Mouse (Mus musculus) kidney, adult 2 months (tissue): ENCODE measurements around the gene Mlana. TPM values are rescaled to one million over a fixed set of nuclear protein-coding genes. Genes with fewer than 3 reads are reported as not detected.

ENCODE experiments used
- DNase-seq: peaks from one replicate; pipeline ENCODE4 v3.0.0; 2021
- H3K27ac ChIP-seq: fragments of 200-500 bp; 2 replicates; pipeline ENCODE4 v1.5.1; 2012; ENCODE audit warnings: low read depth, low read length, control low read depth, inconsistent platforms; ENCODE audit not compliant: insufficient read depth
- H3K27me3 ChIP-seq: fragments of 200-500 bp; replicated peaks from 2 replicates; pipeline ENCODE4 v1.6.1; 2012; ENCODE audit warnings: mild to moderate bottlenecking, moderate library complexity, low read length, inconsistent platforms; ENCODE audit not compliant: control insufficient read depth, insufficient read depth
- H3K36me3 ChIP-seq: fragments of 200-500 bp; 2 replicates; pipeline ENCODE4 v1.6.1; 2012; ENCODE audit warnings: mild to moderate bottlenecking, moderate library complexity, low read length, inconsistent platforms; ENCODE audit not compliant: control insufficient read depth, insufficient read depth
- H3K4me1 ChIP-seq: fragments of 200-500 bp; 2 replicates; pipeline ENCODE4 v1.6.1; 2011; ENCODE audit warnings: low read length; ENCODE audit not compliant: control insufficient read depth, insufficient read depth
- H3K4me3 ChIP-seq: fragments of 200-500 bp; 2 replicates; pipeline ENCODE4 v1.5.1; 2011; ENCODE audit warnings: mild to moderate bottlenecking, low read depth, low read length, control low read depth; ENCODE audit not compliant: insufficient read depth
- CTCF ChIP-seq: fragments of 200-500 bp; conservative IDR thresholded peaks from 2 replicates; pipeline ENCODE4 v1.5.1; 2011; ENCODE audit warnings: low read depth, mild to moderate bottlenecking, control low read depth, low read length, moderate library complexity, mixed read lengths; ENCODE audit not compliant: insufficient read depth, insufficient read length
- POLR2A ChIP-seq: fragments of 200-500 bp; IDR thresholded peaks from one replicate; pipeline ENCODE4 v1.6.1; 2011; ENCODE audit warnings: low read depth, low read length, control low read depth
- WGBS: fragments of 180-500 bp; shearing (Covaris S2); methylation state at CpG from one replicate; pipeline ENCODE4 v1.1.7; 2018; 5-methylcytosine and 5-hydroxymethylcytosine counted together
- polyA plus RNA-seq: library from polyadenylated mRNA; depleted of rRNA; stranded (reverse); fragments of >200 nt; gene quantifications from 2 replicates; pipeline ENCODE4 v1.2.3, GENCODE M21; 2012

Gene Mlana
- polyA plus RNA-seq, 1 experiment, result not detected

GRCm38 (mm10) chr19:29709461-29709860 is 11.8 kb downstream of the Mlana start:
- Histone ChIP-seq H3K27me3 (no peaks in the 10 kb centered on the region), H3K4me1 (0 out of 2 replicates have a peak, but pooled peaks cover 2% of the 10 kb centered on the region), H3K4me3 (no peak overlapping the region), H3K36me3 (no peaks in the 10 kb centered on the region), H3K27ac (no peak overlapping the region)
- no peak for TF ChIP-seq CTCF
- no peak for TF ChIP-seq POLR2A
- WGBS, result 77% methylated on average over 3 of the region's 3 CpGs
- DNase-seq, result no peak

- 78% methylated on average over 4 of the region's 4 CpGs for WGBS
Observed at GRCm38 (mm10) chr19:29713451-29713850, 15.8 kb downstream of the Mlana start.

GRCm38 (mm10) chr19:29717854-29718253 is 20.2 kb downstream of the Mlana start:
- H3K27me3 ChIP-seq, result no peaks in the 10 kb centered on the region
- 83% methylated on average over 3 of the region's 3 CpGs for WGBS
- DNase-seq, result no peak
- H3K4me1 ChIP-seq, result no peaks in the 10 kb centered on the region
- no peak overlapping the region for H3K4me3 ChIP-seq
- H3K27ac ChIP-seq, result no peak overlapping the region
- TF ChIP-seq POLR2A, result no peak
- no peak for TF ChIP-seq CTCF
- peaks cover 2% of the 10 kb centered on the region for H3K36me3 ChIP-seq

More at GRCm38 (mm10) chr19:29713451-29713850, 15.8 kb downstream of the Mlana start:
- peaks cover 2% of the 10 kb centered on the region for H3K36me3 ChIP-seq
- H3K27me3 ChIP-seq, result no peaks in the 10 kb centered on the region
- no peaks in the 10 kb centered on the region for H3K4me1 ChIP-seq
- no peak for DNase-seq
- H3K27ac ChIP-seq, result no peak overlapping the region
- TF ChIP-seq CTCF (no peak), POLR2A (no peak)
- no peak overlapping the region for H3K4me3 ChIP-seq

GRCm38 (mm10) chr19:29718476-29718875 is 20.9 kb downstream of the Mlana start:
- Histone ChIP-seq H3K27me3 (no peaks in the 10 kb centered on the region), H3K36me3 (peaks cover 2% of the 10 kb centered on the region), H3K27ac (no peak overlapping the region), H3K4me1 (no peaks in the 10 kb centered on the region), H3K4me3 (no peak overlapping the region)
- TF ChIP-seq POLR2A (no peak), CTCF (no peak)
- no peak for DNase-seq
- WGBS, result 97% methylated on average over 3 of the region's 3 CpGs

- Histone ChIP-seq H3K27ac (no peak overlapping the region), H3K27me3 (no peaks in the 10 kb centered on the region), H3K36me3 (no peaks in the 10 kb centered on the region), H3K4me3 (no peak overlapping the region), H3K4me1 (no peaks in the 10 kb centered on the region; the same call in 1 of the 2 replicates)
- TF ChIP-seq POLR2A (no peak), CTCF (no peak)
- 91% methylated on average over 3 of the region's 3 CpGs for WGBS
- DNase-seq, result no peak
Observed at GRCm38 (mm10) chr19:29735421-29735820, 37.8 kb downstream of the Mlana start.

- no peak overlapping the region for H3K4me3 ChIP-seq
- peak; percentile 17 for DNase-seq
- 82% methylated on average over 2 of the region's 2 CpGs for WGBS
- no peaks in the 10 kb centered on the region; the same call in 1 of the 2 replicates for H3K4me1 ChIP-seq
- no peaks in the 10 kb centered on the region for H3K36me3 ChIP-seq
- TF ChIP-seq POLR2A, result no peak
- TF ChIP-seq CTCF, result peak; percentile 35; the same call in 1 of the 2 replicates
- no peaks in the 10 kb centered on the region for H3K27me3 ChIP-seq
- H3K27ac ChIP-seq, result no peak overlapping the region
Observed at GRCm38 (mm10) chr19:29739608-29740007, 42.0 kb downstream of the Mlana start.

- peak; percentile 64 for DNase-seq
- WGBS, result 33% methylated on average over 1 of the region's 1 CpGs
- TF ChIP-seq POLR2A (no peak), CTCF (no peak)
- Histone ChIP-seq H3K4me3 (no peak overlapping the region), H3K27ac (no peak overlapping the region), H3K27me3 (no peaks in the 10 kb centered on the region), H3K4me1 (no peaks in the 10 kb centered on the region; the same call in 1 of the 2 replicates), H3K36me3 (no peaks in the 10 kb centered on the region)
Observed at GRCm38 (mm10) chr19:29740661-29741060, 43.0 kb downstream of the Mlana start.
